Mouse (Mus musculus): Measurements from ENCODE around the gene Ttc28. TPM values are rescaled to one million over a fixed set of nuclear protein-coding genes. Genes with fewer than 3 reads are reported as not detected.
A peak's percentile ranks its signal among the peaks of the same experiment; 100 is the strongest.
"Not testable (repeated sequence)": the region's sequence is repeated elsewhere in the genome, so short reads cannot be mapped to it uniquely, and the experiment has no call there.

Ttc28 gene
- total RNA-seq, 2 experiments from 2014 or later, result 0.50 to 2.0 TPM

DNA sequence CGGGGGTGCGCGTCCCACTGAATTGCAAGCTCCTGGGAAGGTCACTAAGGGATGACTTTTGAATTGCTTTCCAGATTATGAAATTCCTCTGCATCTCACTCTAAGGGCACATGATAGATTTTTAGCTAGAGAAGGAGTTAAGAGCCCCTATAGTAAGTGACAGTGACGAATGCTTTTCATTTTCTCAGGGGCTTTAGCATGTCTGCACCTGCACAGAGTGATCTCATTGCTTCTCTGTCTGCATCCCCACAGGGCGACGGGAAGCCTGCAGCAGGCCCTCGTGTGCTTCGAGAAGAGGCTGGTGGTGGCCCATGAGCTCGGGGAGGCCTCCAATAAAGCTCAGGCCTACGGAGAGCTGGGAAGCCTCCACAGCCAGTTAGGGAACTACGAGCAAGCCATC is 345.7 kb downstream of the Ttc28 start:
- ATAC-seq (replicated peaks; ENCODE audit: poor library complexity), result no peak

DNA sequence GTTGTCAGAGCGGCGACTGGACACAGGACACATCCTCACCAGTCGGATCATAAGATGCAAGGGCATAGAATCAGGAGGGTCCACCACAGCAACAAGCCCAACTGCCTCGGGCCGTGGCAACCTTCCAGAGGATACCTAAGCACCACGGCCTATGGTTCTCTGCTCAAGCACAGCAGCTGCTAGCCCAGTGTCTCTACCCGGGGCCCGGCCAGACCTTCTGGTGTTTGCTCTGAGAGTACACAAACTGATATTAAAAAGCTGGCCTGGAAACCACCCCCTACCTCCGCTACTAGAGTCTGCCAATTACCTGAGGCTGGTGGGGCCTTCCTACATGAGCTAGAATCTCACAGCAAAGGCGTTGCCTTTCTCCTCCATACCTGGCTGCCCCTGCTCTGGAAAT is 346.9 kb downstream of the Ttc28 start:
- no peak for ATAC-seq (replicated peaks; ENCODE audit: poor library complexity)

- no peak for ATAC-seq (replicated peaks; ENCODE audit: poor library complexity)
Measured at GRCm38 (mm10) chr5:111227850-111228249, 348.2 kb downstream of the Ttc28 start.

DNA sequence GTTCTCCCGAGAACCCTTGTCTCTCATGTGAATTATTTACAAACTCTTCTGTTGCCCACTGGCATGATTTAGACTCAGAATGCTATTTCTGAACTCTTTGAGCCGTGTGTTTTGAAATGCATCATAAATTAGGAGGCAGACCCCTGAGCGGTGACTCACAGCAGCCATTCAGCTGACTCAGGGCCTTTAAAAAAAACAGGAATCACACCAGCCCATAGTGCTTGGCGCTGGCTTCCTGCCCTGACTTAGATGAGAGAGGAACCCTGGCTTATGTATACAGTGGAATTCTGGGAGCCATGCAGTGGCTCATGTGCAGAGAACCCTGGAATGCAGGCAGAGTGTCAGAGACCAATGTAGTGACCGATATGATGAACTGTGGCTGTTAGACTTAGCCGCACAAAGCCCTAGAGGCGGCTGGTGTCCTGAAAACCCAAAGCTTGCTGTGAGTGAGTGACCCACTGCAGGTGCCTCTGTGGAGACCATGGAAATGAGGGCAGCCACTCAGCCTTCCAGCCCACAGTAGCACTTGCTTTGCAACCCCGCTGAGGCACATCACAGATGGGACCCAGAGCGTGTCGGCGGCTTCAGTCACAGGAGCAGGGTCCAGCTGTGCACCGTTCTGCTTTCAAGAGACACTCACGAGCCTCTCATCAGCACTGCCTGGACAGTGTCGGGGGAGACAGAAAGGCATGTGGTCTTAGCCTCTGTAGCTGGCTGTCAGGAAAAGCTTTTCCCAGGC is 348.9 kb downstream of the Ttc28 start:
- ATAC-seq (replicated peaks; ENCODE audit: poor library complexity), result no peak

DNA sequence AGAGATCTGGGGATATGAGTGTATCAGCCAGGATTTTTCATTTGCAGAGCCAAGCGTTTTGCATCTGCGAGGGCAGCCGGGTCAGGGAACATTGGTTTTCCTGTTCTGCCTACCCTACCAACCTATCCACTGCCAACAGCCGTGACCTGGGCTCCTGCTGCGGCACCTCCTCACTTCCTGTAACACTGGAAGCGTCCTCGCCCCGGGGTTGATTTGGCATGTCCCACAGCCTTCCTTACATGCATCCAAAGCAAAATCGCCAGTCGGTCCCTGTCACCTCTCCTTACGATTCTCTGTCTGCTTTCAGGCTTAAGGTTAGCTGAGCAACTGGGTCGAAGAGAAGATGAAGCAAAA is 349.4 kb downstream of the Ttc28 start:
- ATAC-seq (replicated peaks; ENCODE audit: poor library complexity), result no peak

DNA sequence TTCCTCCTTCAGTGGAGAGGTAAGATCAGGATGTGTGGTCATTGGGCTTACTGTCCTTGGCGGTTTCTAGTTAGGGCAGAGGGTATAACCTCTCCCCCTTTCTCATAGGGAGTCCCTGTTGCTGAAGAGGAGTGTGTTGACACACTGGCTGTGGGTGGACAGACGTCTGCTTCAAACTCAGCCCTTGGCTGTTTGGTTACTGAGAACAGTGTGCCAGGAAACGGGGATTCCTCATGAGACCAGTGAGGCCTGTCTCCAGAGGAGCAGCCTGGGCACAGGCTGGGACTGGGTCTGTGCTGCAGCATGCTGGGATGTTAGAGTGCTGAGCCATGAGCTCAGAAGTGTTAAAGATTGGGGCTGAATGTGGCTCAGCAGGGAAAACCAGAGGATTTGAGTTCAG is 350.1 kb downstream of the Ttc28 start:
- ATAC-seq (replicated peaks; ENCODE audit: poor library complexity), result no peak

- ATAC-seq (replicated peaks; ENCODE audit: poor library complexity), result no peak
Measured at GRCm38 (mm10) chr5:111231044-111231443, 351.4 kb downstream of the Ttc28 start.

DNA sequence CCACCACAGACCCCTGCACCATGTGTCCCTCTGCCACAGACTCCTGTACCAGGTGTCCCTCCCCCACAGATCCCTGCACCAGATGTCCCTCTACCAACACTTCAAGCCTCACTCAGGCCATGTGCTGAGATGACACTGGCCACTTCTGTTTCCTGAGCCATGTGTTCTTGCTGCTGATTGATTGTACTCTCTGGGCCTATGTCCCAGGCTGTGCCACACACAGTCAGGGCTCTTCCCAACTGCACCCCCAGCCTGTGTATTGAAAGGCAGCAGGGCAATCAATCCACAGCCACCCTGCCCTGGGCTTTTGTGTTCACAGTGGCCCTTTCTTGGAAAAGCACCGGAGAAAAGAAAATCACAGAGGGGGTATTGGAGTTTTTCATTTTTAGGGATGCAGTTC is 352.2 kb downstream of the Ttc28 start:
- no peak for ATAC-seq (replicated peaks; ENCODE audit: poor library complexity)

GRCm38 (mm10) chr5:111233022-111233709 is 353.6 kb downstream of the Ttc28 start:
- no peak for ATAC-seq (replicated peaks; ENCODE audit: poor library complexity)

GRCm38 (mm10) chr5:111235131-111235530 is 355.5 kb downstream of the Ttc28 start:
- no peak for ATAC-seq (replicated peaks; ENCODE audit: poor library complexity)

DNA sequence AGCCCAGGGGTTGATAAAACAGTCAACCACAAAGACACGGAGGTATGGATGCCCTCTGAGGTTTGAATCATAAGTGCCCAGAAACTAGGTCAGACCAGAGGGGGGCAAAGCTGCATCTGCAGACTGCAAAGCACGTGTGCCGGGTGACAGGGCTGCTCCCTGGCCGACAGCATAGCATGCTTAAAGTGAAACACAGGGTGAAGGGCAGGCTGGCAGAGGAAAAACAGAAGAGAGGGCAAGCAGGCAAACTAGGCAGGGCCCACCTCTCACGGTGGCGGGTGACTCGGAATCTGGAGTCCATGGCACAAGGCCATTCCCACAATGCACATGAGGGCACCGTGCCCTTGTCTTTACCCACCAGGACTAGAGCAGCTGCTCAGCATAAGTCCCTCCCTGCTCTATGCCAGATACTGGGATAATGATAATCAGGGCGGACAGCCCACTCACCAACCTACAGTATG is 357.6 kb downstream of the Ttc28 start:
- no peak for ATAC-seq (replicated peaks; ENCODE audit: poor library complexity)

DNA sequence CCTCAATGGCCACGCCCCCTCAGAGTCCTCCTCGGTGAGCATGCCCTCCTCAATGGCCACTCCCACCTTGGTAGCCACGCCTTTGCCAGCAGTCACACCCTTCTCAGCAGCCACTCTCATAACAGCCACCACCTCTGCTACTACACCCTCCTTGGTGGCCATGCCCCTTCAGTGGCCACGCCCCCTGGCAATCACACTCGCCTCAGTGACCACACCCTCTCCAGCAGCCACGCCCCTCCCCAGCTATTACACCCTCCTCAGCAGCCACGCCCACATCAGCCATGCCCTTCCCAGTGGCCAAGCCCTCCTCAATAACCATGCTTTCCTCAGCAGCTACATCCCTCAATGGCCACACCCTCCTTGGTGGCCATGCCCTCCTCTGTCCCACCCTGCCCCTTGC is 359.6 kb downstream of the Ttc28 start:
- peak; percentile 96 for ATAC-seq (replicated peaks; ENCODE audit: poor library complexity)

DNA sequence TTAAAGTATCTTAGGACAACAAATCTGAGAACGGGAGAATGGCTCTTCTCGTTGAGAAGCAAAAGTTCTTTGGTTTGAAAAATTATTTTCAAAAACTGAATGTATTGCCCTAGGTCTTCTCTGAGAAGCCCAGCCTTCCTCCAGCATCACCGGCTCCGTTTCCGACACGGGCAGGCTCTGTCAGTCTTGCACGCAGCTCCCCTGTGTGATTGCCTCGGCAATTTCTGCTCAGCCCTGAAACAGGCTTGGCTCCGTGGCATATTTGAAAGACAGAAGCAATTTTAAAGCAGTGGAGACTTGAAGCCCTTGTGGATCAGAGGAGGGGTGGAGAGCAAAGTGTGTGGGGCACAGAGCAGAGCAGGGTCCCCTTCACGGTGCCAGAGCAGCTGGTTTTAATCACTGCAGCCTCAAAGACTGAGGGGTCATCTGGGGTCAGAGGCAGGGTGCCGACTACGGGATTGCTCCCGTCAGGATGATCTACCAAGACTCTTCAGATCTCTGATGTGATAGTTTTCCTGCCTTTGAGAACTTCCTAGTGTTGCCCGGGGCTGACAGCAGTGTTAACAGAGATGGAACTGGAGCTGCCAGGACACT is 363.9 kb downstream of the Ttc28 start:
- no peak for ATAC-seq (replicated peaks; ENCODE audit: poor library complexity)

DNA sequence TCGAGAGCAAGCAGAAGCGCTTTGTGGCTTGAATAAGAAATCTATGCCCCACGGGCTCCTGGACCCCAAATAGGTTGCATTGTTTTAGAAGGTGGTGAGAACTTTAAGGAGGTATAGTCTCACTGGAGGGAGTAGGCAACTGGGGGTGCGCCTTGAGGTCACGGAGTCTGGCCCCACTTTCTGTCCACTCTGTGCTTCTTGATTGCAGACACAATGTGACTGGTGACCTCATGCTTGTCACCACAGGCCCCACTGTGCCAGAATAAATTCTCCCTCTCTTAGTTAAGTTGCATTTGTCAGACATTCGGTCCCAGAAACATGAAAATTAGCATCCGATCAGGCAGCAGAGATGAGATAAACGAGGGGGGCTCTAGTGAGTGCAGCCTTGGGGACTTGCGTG is 364.5 kb downstream of the Ttc28 start:
- no peak for ATAC-seq (replicated peaks; ENCODE audit: poor library complexity)

DNA sequence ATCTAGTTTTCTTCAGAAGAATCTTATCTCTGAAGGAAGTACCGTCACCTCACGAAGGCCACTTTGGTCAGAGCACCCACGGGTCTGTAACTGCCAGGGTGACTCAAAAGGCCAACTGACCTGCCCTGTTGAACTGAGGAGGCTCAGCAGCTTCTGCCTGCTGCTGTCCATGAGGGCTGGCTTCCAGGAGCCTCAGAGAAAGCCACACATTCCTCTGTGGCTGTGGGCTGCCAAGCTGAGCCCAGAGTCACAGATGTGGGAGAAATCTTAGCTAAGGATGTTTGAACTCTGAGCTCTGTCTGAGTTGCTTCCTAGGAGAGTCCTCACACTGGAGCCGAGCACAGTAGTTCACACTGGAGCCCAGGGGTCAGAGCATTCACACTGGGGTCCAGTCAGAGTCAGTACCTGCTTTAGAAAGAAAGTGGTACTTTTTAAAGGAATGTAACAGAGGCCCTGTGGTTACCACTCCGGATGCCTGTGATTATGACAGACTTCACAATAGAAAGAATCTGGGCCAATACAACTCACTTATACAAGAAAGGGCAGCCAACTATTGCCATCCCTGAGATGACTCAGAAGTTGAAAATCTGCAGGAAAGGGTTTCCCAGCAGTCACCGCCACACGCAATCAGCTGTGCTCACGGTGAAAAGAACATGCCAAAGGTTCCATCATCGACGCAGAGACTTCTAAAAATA is 368.1 kb downstream of the Ttc28 start:
- ATAC-seq (replicated peaks; ENCODE audit: poor library complexity), result no peak

- no peak for ATAC-seq (replicated peaks; ENCODE audit: poor library complexity)
Measured at GRCm38 (mm10) chr5:111252147-111252546, 372.5 kb downstream of the Ttc28 start.

- peak; percentile 72 for ATAC-seq (replicated peaks; ENCODE audit: poor library complexity)
Measured at GRCm38 (mm10) chr5:111254362-111254761, 374.8 kb downstream of the Ttc28 start.

DNA sequence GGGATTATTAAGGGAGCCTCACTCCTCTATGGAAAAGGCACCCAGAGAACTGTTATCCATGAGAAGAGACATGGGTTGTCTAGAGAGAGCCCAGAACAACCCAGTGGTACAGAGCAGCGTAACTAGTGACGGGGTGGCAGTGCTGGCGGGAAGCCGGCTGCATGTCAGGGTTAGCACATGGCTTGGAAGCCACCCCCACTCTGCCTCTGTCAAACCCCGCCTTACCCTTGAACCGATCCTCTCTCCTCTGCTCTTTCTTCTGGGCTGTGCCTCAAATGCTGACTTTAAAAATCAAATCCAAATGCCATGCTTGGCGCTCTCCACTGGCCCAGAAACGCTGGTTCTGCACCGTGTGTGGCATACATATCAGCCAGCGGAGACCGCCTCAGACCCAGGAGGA is 375.2 kb downstream of the Ttc28 start:
- no peak for ATAC-seq (replicated peaks; ENCODE audit: poor library complexity)

GRCm38 (mm10) chr5:111256181-111256580 is 376.6 kb downstream of the Ttc28 start:
- no peak for ATAC-seq (replicated peaks; ENCODE audit: poor library complexity)

DNA sequence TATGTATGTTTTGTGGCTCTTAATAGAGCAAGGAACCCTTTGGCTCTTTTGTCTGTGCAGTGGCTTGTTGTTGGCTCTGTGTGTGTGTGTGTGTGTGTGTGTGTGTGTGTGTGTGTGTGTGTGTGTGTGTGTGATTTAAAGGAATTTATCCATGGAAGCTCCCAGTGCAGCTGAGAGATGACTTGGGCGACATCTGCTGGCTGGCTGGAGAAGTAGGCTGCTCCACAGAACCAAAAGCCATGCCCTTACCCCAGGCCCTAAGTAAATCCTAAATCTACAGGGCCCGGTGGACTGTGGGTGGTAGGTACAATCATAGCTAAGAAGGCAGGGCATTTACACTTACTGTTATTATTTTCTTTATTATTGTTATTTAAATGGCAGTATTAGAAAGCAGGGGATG is 377.5 kb downstream of the Ttc28 start:
- ATAC-seq (replicated peaks; ENCODE audit: poor library complexity), result peak; percentile 59

DNA sequence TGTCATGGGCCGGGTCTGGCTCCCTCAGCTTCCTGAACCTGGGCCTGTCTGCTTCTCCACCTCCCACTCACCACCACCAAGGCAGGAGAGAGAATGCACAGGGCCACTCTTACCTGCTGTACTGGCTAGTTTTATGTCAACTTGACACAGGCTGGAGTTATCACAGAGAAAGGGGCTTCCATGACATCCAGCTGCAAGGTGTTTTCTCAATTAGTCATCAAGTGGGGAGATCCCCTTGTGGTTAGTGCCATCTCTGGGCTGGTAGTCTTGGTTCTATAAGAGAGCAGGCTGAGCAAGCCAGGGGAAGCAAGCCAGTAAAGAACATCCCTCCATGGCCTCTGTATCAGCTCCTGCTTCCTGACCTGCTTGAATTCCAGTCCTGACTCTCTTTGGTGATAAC is 381.6 kb downstream of the Ttc28 start:
- ATAC-seq (replicated peaks; ENCODE audit: poor library complexity), result not testable (repeated sequence)
